Mouse (Mus musculus): ENCODE results near the gene Gm1604a.
"Not testable (repeated sequence)": the region's sequence is repeated elsewhere in the genome, so short reads cannot be mapped to it uniquely, and the experiment has no call there.

DNA sequence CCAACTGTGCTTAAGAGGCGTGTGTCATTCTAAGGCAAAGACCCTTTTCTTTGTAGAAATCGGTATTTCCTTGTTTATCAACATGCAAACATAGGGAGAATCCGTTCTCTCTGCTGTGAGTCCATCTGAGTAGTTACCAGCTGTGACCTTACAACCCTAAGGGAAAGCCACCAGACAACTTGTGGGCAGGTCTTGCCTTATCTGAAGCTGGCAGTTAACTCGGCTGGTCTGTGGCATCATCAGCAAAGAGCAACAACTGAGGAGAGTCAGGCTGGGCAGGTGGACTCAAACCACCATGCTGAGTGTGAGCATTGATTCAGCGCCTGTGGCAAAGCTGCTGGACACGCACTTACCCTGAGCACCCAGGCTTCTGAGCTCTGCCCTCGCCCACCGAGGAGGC is 90.9 kb downstream of the Gm1604a start:
- TF ChIP-seq CTCF (IDR thresholded peaks at IDR 0.05; ENCODE audit: borderline replicate concordance, control insufficient read depth, extremely low read depth, insufficient read depth, low read length, poor library complexity); POLR2A (IDR thresholded peaks at IDR 0.05; ENCODE audit: control insufficient read depth, extremely low read depth, insufficient read depth, low read length, poor library complexity): not testable (repeated sequence)
